Mouse (Mus musculus) MEL (cell line): ENCODE results near the gene Ccl5. TPM values are rescaled to one million over a fixed set of nuclear protein-coding genes. Genes with fewer than 3 reads are reported as not detected.

Experiments used
- DNase-seq: peaks from one replicate; pipeline ENCODE4 v3.0.0; 2011; ENCODE audit warnings: low read depth, low spot score
- H3K27ac ChIP-seq: 2 replicates; pipeline ENCODE4 v1.5.1; 2012; ENCODE audit warnings: low read depth, mild to moderate bottlenecking, control low read depth, low read length, moderate library complexity; ENCODE audit not compliant: control insufficient read depth
- H3K27me3 ChIP-seq, 2 experiments: fragments of 150-350 bp in 1 of 2; sonication (generic) in 1 of 2; 2 replicates each; pipeline ENCODE4 v1.6.1; 2012; ENCODE audit warnings: low read length in 2 of 2, mild to moderate bottlenecking in 2 of 2, improper control_type of control experiment in 1 of 2, moderate library complexity in 1 of 2; ENCODE audit not compliant: insufficient read depth in 2 of 2, control insufficient read depth in 1 of 2
- H3K36me3 ChIP-seq, 2 experiments: 2 replicates each; pipeline ENCODE4 v1.6.1; 2012 to 2014; ENCODE audit warnings: low read length in 2 of 2, improper control_type of control experiment in 1 of 2, inconsistent platforms in 1 of 2, mild to moderate bottlenecking in 1 of 2; ENCODE audit not compliant: insufficient read depth in 2 of 2, control insufficient read depth in 1 of 2
- H3K4me1 ChIP-seq, 2 experiments: fragments of 150-350 bp in 1 of 2; sonication (generic) in 1 of 2; 2 replicates each; pipeline ENCODE4 v1.6.1; 2012; ENCODE audit warnings: low read length in 2 of 2, improper control_type of control experiment in 1 of 2, mild to moderate bottlenecking in 1 of 2; ENCODE audit not compliant: insufficient read depth in 2 of 2, control insufficient read depth in 1 of 2
- H3K4me3 ChIP-seq, 2 experiments: fragments of 150-350 bp in 1 of 2; sonication (generic) in 1 of 2; 2 replicates each; pipeline ENCODE4 v1.5.1; 2012; ENCODE audit warnings: low read depth in 2 of 2, low read length in 2 of 2, mild to moderate bottlenecking in 2 of 2, moderate library complexity in 2 of 2, control low read depth in 1 of 2, improper control_type of control experiment in 1 of 2; ENCODE audit not compliant: control insufficient read depth in 1 of 2, insufficient read depth in 1 of 2
- H3K79me2 ChIP-seq: 2 replicates; pipeline ENCODE4 v1.6.1; 2012; ENCODE audit warnings: mild to moderate bottlenecking, low read length, moderate library complexity; ENCODE audit not compliant: control insufficient read depth, poor library complexity, insufficient read depth
- H3K9ac ChIP-seq: 2 replicates; pipeline ENCODE4 v1.6.1; 2012; ENCODE audit warnings: low read depth, mild to moderate bottlenecking, control low read depth, low read length, moderate library complexity; ENCODE audit not compliant: control insufficient read depth, poor library complexity, severe bottlenecking
- H3K9me3 ChIP-seq: fragments of 150-350 bp; sonication (generic); replicated peaks from 2 replicates; pipeline ENCODE4 v1.6.1; 2012; ENCODE audit warnings: mild to moderate bottlenecking, low read length, improper control_type of control experiment, moderate library complexity; ENCODE audit not compliant: insufficient read depth
- BHLHE40 ChIP-seq: IDR thresholded peaks from 2 replicates; pipeline ENCODE4 v1.6.1; 2012; ENCODE audit warnings: low read depth, mild to moderate bottlenecking, inconsistent platforms, low read length, improper control_type of control experiment, borderline replicate concordance
- CHD1 ChIP-seq: IDR thresholded peaks from 2 replicates; pipeline ENCODE4 v1.6.1; 2012; ENCODE audit warnings: low read depth, mild to moderate bottlenecking, inconsistent platforms, low read length, improper control_type of control experiment
- E2F4 ChIP-seq: IDR thresholded peaks from 2 replicates; pipeline ENCODE4 v1.6.1; 2011; ENCODE audit warnings: low read depth, low read length, improper control_type of control experiment, borderline replicate concordance
- ELF1 ChIP-seq: IDR thresholded peaks from 2 replicates; pipeline ENCODE4 v1.6.1; 2014; ENCODE audit warnings: low read depth, mild to moderate bottlenecking, inconsistent platforms, low read length, improper control_type of control experiment, moderate library complexity
- ETS1 ChIP-seq: IDR thresholded peaks from 2 replicates; pipeline ENCODE4 v1.6.1; 2012; ENCODE audit warnings: low read depth, mild to moderate bottlenecking, inconsistent platforms, low read length, improper control_type of control experiment, moderate library complexity
- GATA1 ChIP-seq: IDR thresholded peaks from 2 replicates; pipeline ENCODE4 v1.6.1; 2011; ENCODE audit warnings: low read depth, low read length, improper control_type of control experiment
- JUND ChIP-seq: IDR thresholded peaks from 2 replicates; pipeline ENCODE4 v1.6.1; 2011; ENCODE audit warnings: low read depth, mild to moderate bottlenecking, improper control_type of control experiment, low read length
- KAT2A ChIP-seq: conservative IDR thresholded peaks from 2 replicates; pipeline ENCODE4 v1.6.1; 2012; ENCODE audit warnings: low read depth, low read length, improper control_type of control experiment, inconsistent platforms
- MAFK ChIP-seq: IDR thresholded peaks from 2 replicates; pipeline ENCODE4 v1.6.1; 2011; ENCODE audit warnings: low read depth, mild to moderate bottlenecking, low read length, improper control_type of control experiment, borderline replicate concordance
- MAX ChIP-seq: IDR thresholded peaks from 2 replicates; pipeline ENCODE4 v1.6.1; 2011; ENCODE audit warnings: low read length, improper control_type of control experiment
- MEF2A ChIP-seq: IDR thresholded peaks from 2 replicates; pipeline ENCODE4 v1.6.1; 2014; ENCODE audit warnings: low read depth, mild to moderate bottlenecking, inconsistent platforms, low read length, improper control_type of control experiment; ENCODE audit not compliant: poor library complexity, insufficient replicate concordance, severe bottlenecking; ENCODE audit errors: extremely low read depth
- MXI1 ChIP-seq: IDR thresholded peaks from 2 replicates; pipeline ENCODE4 v1.6.1; 2011; ENCODE audit warnings: mild to moderate bottlenecking, low read depth, low read length, improper control_type of control experiment
- MYB ChIP-seq: IDR thresholded peaks from 2 replicates; pipeline ENCODE4 v1.6.1; 2011; ENCODE audit warnings: mild to moderate bottlenecking, low read depth, low read length, improper control_type of control experiment
- MYC ChIP-seq: IDR thresholded peaks from 2 replicates; pipeline ENCODE4 v1.6.1; 2011; ENCODE audit warnings: low read depth, mild to moderate bottlenecking, low read length, improper control_type of control experiment, moderate library complexity
- POLR2A ChIP-seq, 2 experiments: IDR thresholded peaks; 2 replicates each; pipeline ENCODE4 v1.6.1; 2011 to 2012; ENCODE audit warnings: low read length in 2 of 2, mild to moderate bottlenecking in 2 of 2, control low read depth in 1 of 2, improper control_type of control experiment in 1 of 2, low read depth in 1 of 2, moderate library complexity in 1 of 2; ENCODE audit not compliant: control insufficient read depth in 1 of 2, insufficient read depth in 1 of 2, poor library complexity in 1 of 2
- RCOR1 ChIP-seq: IDR thresholded peaks from 2 replicates; pipeline ENCODE4 v1.6.1; 2012; ENCODE audit warnings: low read depth, mild to moderate bottlenecking, inconsistent platforms, low read length, improper control_type of control experiment
- SIN3A ChIP-seq: IDR thresholded peaks from 2 replicates; pipeline ENCODE4 v1.6.1; 2012; ENCODE audit warnings: low read length, improper control_type of control experiment, inconsistent platforms
- SMC3 ChIP-seq: IDR thresholded peaks from 2 replicates; pipeline ENCODE4 v1.6.1; 2011; ENCODE audit warnings: low read depth, low read length, improper control_type of control experiment
- TAL1 ChIP-seq: IDR thresholded peaks from 2 replicates; pipeline ENCODE4 v1.6.1; 2012; ENCODE audit warnings: mild to moderate bottlenecking, inconsistent platforms, low read length, moderate library complexity, mixed read lengths
- TCF12 ChIP-seq: IDR thresholded peaks from 2 replicates; pipeline ENCODE4 v1.6.1; 2014; ENCODE audit warnings: low read depth, mild to moderate bottlenecking, inconsistent platforms, low read length, improper control_type of control experiment, moderate library complexity
- UBTF ChIP-seq: IDR thresholded peaks from 2 replicates; pipeline ENCODE4 v1.6.1; 2012; ENCODE audit warnings: low read depth, mild to moderate bottlenecking, inconsistent platforms, low read length, improper control_type of control experiment, moderate library complexity, borderline replicate concordance; ENCODE audit not compliant: insufficient read depth
- USF1 ChIP-seq: IDR thresholded peaks from 2 replicates; pipeline ENCODE4 v1.6.1; 2014; ENCODE audit warnings: low read depth, mild to moderate bottlenecking, inconsistent platforms, low read length, improper control_type of control experiment, moderate library complexity
- USF2 ChIP-seq, 2 experiments: IDR thresholded peaks; 2 replicates each; pipeline ENCODE4 v1.6.1; 2011 to 2012; ENCODE audit warnings: improper control_type of control experiment in 2 of 2, low read length in 2 of 2, borderline replicate concordance in 1 of 2, inconsistent platforms in 1 of 2, low read depth in 1 of 2, mild to moderate bottlenecking in 1 of 2; ENCODE audit not compliant: insufficient read depth in 1 of 2
- ZC3H11A ChIP-seq: IDR thresholded peaks from 2 replicates; pipeline ENCODE4 v1.6.1; 2012; ENCODE audit warnings: low read depth, mild to moderate bottlenecking, inconsistent platforms, low read length, improper control_type of control experiment
- ZKSCAN1 ChIP-seq: IDR thresholded peaks from 2 replicates; pipeline ENCODE4 v1.6.1; 2012; ENCODE audit warnings: low read depth, mild to moderate bottlenecking, inconsistent platforms, low read length, improper control_type of control experiment, moderate library complexity
- ZMIZ1 ChIP-seq: IDR thresholded peaks from 2 replicates; pipeline ENCODE4 v1.6.1; 2012; ENCODE audit warnings: low read depth, mild to moderate bottlenecking, inconsistent platforms, low read length, improper control_type of control experiment, moderate library complexity
- ZNF384 ChIP-seq: IDR thresholded peaks from 2 replicates; pipeline ENCODE4 v1.6.1; 2012; ENCODE audit warnings: low read depth, mild to moderate bottlenecking, inconsistent platforms, low read length, improper control_type of control experiment
- polyA plus RNA-seq, 2 experiments: library from polyadenylated mRNA; stranded (reverse) in 1 of 2; unstranded in 1 of 2; fragments of >175 nt in 1 of 2; fragments of >200 nt in 1 of 2; gene quantifications; 2 replicates each; pipeline versions ENCODE4 v1.2.1 to v1.2.4; 2012; ENCODE audit warnings: low replicate concordance in 2 of 2, low read depth in 1 of 2; ENCODE audit not compliant: insufficient read length in 2 of 2, insufficient read depth in 1 of 2, missing spikeins in 1 of 2
- total RNA-seq: library from RNA; depleted of rRNA; stranded (reverse); fragments of 300-350 nt; gene quantifications from 2 replicates; pipeline ENCODE4 v1.2.3, GENCODE M21; 2012

Ccl5 gene
- total and polyA plus RNA-seq, 3 experiments, result 0.56 TPM; not detected in 2

GRCm38 (mm10) chr11:83572834-83573233, 42.5 kb upstream of the Ccl5 start:
- H3K9ac ChIP-seq, result peak overlapping the region; percentile 48
- H3K27me3 ChIP-seq, result no peaks in the 10 kb centered on the region
- no peaks in the 10 kb centered on the region for H3K9me3 ChIP-seq
- H3K27ac ChIP-seq, result peak overlapping the region; percentile 80
- H3K79me2 ChIP-seq, result no peaks in the 10 kb centered on the region
- peak; percentile 70 for DNase-seq
- H3K4me3 ChIP-seq, result peak overlapping the region; percentile 21 to 52
- H3K4me1 ChIP-seq, result peaks cover 51 to 54% of the 10 kb centered on the region in 2 experiments
- H3K36me3 ChIP-seq, result peaks cover 0 to 74% of the 10 kb centered on the region in 2 experiments; a peak in 2 of 4 replicates
- TF ChIP-seq KAT2A, result no peak
- TF ChIP-seq ELF1, result no peak
- no peak for TF ChIP-seq ETS1
- no peak for TF ChIP-seq GATA1
- peak; percentile 89 for TF ChIP-seq MAX
- no peak for TF ChIP-seq MYB
- TF ChIP-seq USF2 (IDR thresholded peaks at IDR 0.05; ENCODE audit: borderline replicate concordance in 1 of 2, insufficient read depth in 1 of 2, low read depth in 1 of 2, low read length in 2 of 2), result no peak
- no peak for TF ChIP-seq ZC3H11A
- no peak for TF ChIP-seq ZNF384
- TF ChIP-seq MXI1, result peak; percentile 67
- TF ChIP-seq ZMIZ1, result no peak
- 0 out of 4 replicates have a peak, but pooled peaks of 1 of the 2 experiments have one; percentile 14 for TF ChIP-seq POLR2A (IDR thresholded peaks at IDR 0.05; ENCODE audit: control insufficient read depth in 1 of 2, insufficient read depth in 1 of 2, low read depth in 1 of 2, low read length in 2 of 2, poor library complexity in 1 of 2)
- peak; percentile 66 for TF ChIP-seq MYC
- TF ChIP-seq SMC3, result no peak
- TF ChIP-seq USF1, result peak; percentile 65
- TF ChIP-seq E2F4, result peak; percentile 53; the same call in 1 of the 2 replicates
- TF ChIP-seq MEF2A, result no peak
- no peak for TF ChIP-seq SIN3A
- TF ChIP-seq ZKSCAN1, result no peak
- TF ChIP-seq MAFK, result no peak
- TF ChIP-seq TCF12, result no peak
- TF ChIP-seq TAL1, result no peak
- TF ChIP-seq BHLHE40, result no peak
- TF ChIP-seq CHD1, result no peak
- 0 out of 2 replicates have a peak, but pooled peaks have one; percentile 9 for TF ChIP-seq JUND
- no peak for TF ChIP-seq RCOR1
- no peak for TF ChIP-seq UBTF
